Mouse (Mus musculus) brain, embryonic 14.5 days (tissue): ENCODE measurements at regions not wholly inside any gene's neighbourhood (a gene's known extent, or its start where the extent isn't known, plus 50 kb on each side); places are given as distances from the start of the nearest gene placed in this dataset.

Experiments
- CTCF ChIP-seq: fragments of 200-500 bp; IDR thresholded peaks from 2 replicates; pipeline ENCODE4 v1.5.1; 2012; ENCODE audit warnings: inconsistent platforms, mild to moderate bottlenecking, moderate library complexity, borderline replicate concordance; ENCODE audit not compliant: insufficient read depth, insufficient read length; ENCODE audit errors: extremely low read depth
- POLR2A ChIP-seq: fragments of 200-500 bp; IDR thresholded peaks from 2 replicates; pipeline ENCODE4 v1.6.1; 2012; ENCODE audit warnings: mild to moderate bottlenecking, inconsistent platforms, borderline replicate concordance; ENCODE audit not compliant: poor library complexity, insufficient read depth, insufficient read length, severe bottlenecking; ENCODE audit errors: extremely low read depth

DNA sequence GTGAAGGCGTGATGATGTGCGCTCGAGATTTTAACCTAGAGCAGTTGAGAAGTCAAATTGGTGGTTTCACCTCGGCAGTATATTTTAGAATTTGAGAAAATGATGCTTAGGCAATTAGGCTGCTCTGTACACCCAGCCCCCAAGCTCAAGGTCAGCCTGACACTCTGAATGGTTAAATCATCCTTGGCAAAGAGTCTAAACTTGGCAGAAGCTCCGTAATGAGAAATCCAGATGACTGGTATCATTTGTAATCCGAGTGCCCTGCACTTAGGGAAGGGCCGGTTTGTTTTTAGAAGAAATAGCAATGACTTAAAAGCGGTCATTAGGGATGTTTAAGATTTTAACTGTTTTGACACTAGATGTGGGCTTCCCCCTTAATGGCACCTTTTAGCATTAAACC, 223.6 kb downstream of the Tgfb2 start:
- TF ChIP-seq CTCF, result no peak
- no peak for TF ChIP-seq POLR2A
